Mouse (Mus musculus) brain, embryonic 18.5 days (tissue): Measurements from ENCODE around the gene Rnd2.
"Not testable (repeated sequence)": the region's sequence is repeated elsewhere in the genome, so short reads cannot be mapped to it uniquely, and the experiment has no call there.

Experiments used
- DNase-seq: peaks from one replicate; pipeline ENCODE4 v3.0.0-alpha.2; 2012; ENCODE audit warnings: low read depth, low spot score

Rnd2 gene

GRCm38 (mm10) chr11:101468263-101468688 lies 3.5 kb downstream of the Rnd2 start:
- DNase-seq = no peak

- DNase-seq = no peak
Measured at GRCm38 (mm10) chr11:101468731-101469130, 3.9 kb downstream of the Rnd2 start.

GRCm38 (mm10) chr11:101469155-101469554 lies 4.4 kb downstream of the Rnd2 start:
- no peak for DNase-seq

GRCm38 (mm10) chr11:101470206-101470605 lies 5.4 kb downstream of the Rnd2 start:
- no peak for DNase-seq

GRCm38 (mm10) chr11:101471926-101472325 lies 7.1 kb downstream of the Rnd2 start:
- no peak for DNase-seq

GRCm38 (mm10) chr11:101472336-101472735 lies 7.5 kb downstream of the Rnd2 start:
- DNase-seq = no peak

- not testable (repeated sequence) for DNase-seq
Measured at GRCm38 (mm10) chr11:101473686-101474085, 8.9 kb downstream of the Rnd2 start.

- DNase-seq = no peak
Measured at GRCm38 (mm10) chr11:101474298-101474697, 9.5 kb downstream of the Rnd2 start.

- DNase-seq = not testable (repeated sequence)
Measured at GRCm38 (mm10) chr11:101476361-101476760, 11.6 kb downstream of the Rnd2 start.

GRCm38 (mm10) chr11:101477194-101477551 lies 12.4 kb downstream of the Rnd2 start:
- DNase-seq = no peak

- DNase-seq = peak; percentile 50
Measured at GRCm38 (mm10) chr11:101477552-101478211, 12.9 kb downstream of the Rnd2 start.

- DNase-seq = no peak
Measured at GRCm38 (mm10) chr11:101479171-101479635, 14.4 kb downstream of the Rnd2 start.

GRCm38 (mm10) chr11:101480912-101481311 lies 16.1 kb downstream of the Rnd2 start:
- no peak for DNase-seq

- DNase-seq = no peak
Measured at GRCm38 (mm10) chr11:101483804-101484203, 19.0 kb downstream of the Rnd2 start.

- no peak for DNase-seq
Measured at GRCm38 (mm10) chr11:101484245-101484644, 19.4 kb downstream of the Rnd2 start.

- no peak for DNase-seq
Measured at GRCm38 (mm10) chr11:101484814-101485213, 20.0 kb downstream of the Rnd2 start.

- DNase-seq = no peak
Measured at GRCm38 (mm10) chr11:101485509-101486028, 20.8 kb downstream of the Rnd2 start.

- DNase-seq = no peak
Measured at GRCm38 (mm10) chr11:101486126-101486525, 21.3 kb downstream of the Rnd2 start.

- no peak for DNase-seq
Measured at GRCm38 (mm10) chr11:101506269-101506780, 41.5 kb downstream of the Rnd2 start.

- no peak for DNase-seq
Measured at GRCm38 (mm10) chr11:101507090-101507489, 42.3 kb downstream of the Rnd2 start.

GRCm38 (mm10) chr11:101518937-101519336 lies 54.1 kb downstream of the Rnd2 start:
- DNase-seq = no peak

GRCm38 (mm10) chr11:101519364-101519763 lies 54.6 kb downstream of the Rnd2 start:
- DNase-seq = no peak
